Mouse (Mus musculus) CH12.LX (cell line): Measurements from ENCODE around the gene Gm45717. TPM values are rescaled to one million over a fixed set of nuclear protein-coding genes. Genes with fewer than 3 reads are reported as not detected.

ENCODE experiments used
- DNase-seq: peaks from one replicate; pipeline ENCODE4 v3.0.0-alpha.2; 2013; ENCODE audit errors: extremely low read depth
- H3K27ac ChIP-seq: 2 replicates; pipeline ENCODE4 v1.5.1; 2012; ENCODE audit warnings: low read depth, mild to moderate bottlenecking, control low read depth, moderate library complexity; ENCODE audit not compliant: insufficient read depth
- H3K27me3 ChIP-seq: replicated peaks from 2 replicates; pipeline ENCODE3; 2012; ENCODE audit warnings: inconsistent platforms
- H3K36me3 ChIP-seq, 2 experiments: replicated peaks in 1 of 2; 2 replicates each; pipeline versions ENCODE3 to v1.6.1; 2012; ENCODE audit warnings: inconsistent platforms in 1 of 2, low read length in 1 of 2, mild to moderate bottlenecking in 1 of 2, mixed read lengths in 1 of 2, moderate library complexity in 1 of 2; ENCODE audit not compliant: control insufficient read depth in 1 of 2, insufficient read depth in 1 of 2
- H3K4me1 ChIP-seq, 2 experiments: 2 replicates each; pipeline ENCODE4 v1.6.1; 2012; ENCODE audit warnings: inconsistent platforms in 1 of 2, moderate library complexity in 1 of 2; ENCODE audit not compliant: insufficient read depth in 2 of 2, control insufficient read depth in 1 of 2
- H3K4me2 ChIP-seq: 2 replicates; pipeline ENCODE4 v1.6.1; 2012; ENCODE audit warnings: low read depth, mild to moderate bottlenecking, control low read depth; ENCODE audit not compliant: poor library complexity, insufficient read depth, severe bottlenecking
- H3K4me3 ChIP-seq, 3 experiments: fragments of 150-350 bp in 1 of 3; sonication (generic) in 1 of 3; replicated peaks in 1 of 3; 2 replicates each; pipeline versions ENCODE3 to v1.5.1; 2011 to 2012; ENCODE audit warnings: low read depth in 2 of 3, low read length in 2 of 3, mild to moderate bottlenecking in 2 of 3, moderate library complexity in 2 of 3, control low read depth in 1 of 3, improper control_type of control experiment in 1 of 3, inconsistent platforms in 1 of 3, mixed read lengths in 1 of 3; ENCODE audit not compliant: poor library complexity in 1 of 3
- H3K79me2 ChIP-seq: replicated peaks from 2 replicates; pipeline ENCODE4 v1.6.1; 2012; ENCODE audit warnings: mild to moderate bottlenecking, moderate library complexity; ENCODE audit not compliant: control insufficient read depth, poor library complexity, insufficient read depth, severe bottlenecking; ENCODE audit errors: extremely low read depth
- H3K9ac ChIP-seq: 2 replicates; pipeline ENCODE4 v1.6.1; 2012; ENCODE audit warnings: low read depth, mild to moderate bottlenecking, control low read depth, moderate library complexity; ENCODE audit not compliant: insufficient read depth
- H3K9me3 ChIP-seq: replicated peaks from 2 replicates; pipeline ENCODE3; 2012; ENCODE audit warnings: low read length, inconsistent platforms, mixed read lengths
- CHD2 ChIP-seq: IDR thresholded peaks from 2 replicates; pipeline ENCODE4 v1.6.1; 2011; ENCODE audit warnings: low read length, improper control_type of control experiment
- CTCF ChIP-seq, 2 experiments: IDR thresholded peaks in 1 of 2; conservative IDR thresholded peaks in 1 of 2; 2 replicates each; pipeline ENCODE4 v1.5.1; 2011 to 2012; ENCODE audit warnings: low read depth in 2 of 2, low read length in 2 of 2, improper control_type of control experiment in 1 of 2, inconsistent platforms in 1 of 2, mild to moderate bottlenecking in 1 of 2, moderate library complexity in 1 of 2
- ETS1 ChIP-seq: conservative IDR thresholded peaks from 2 replicates; pipeline ENCODE4 v1.6.1; 2012; ENCODE audit warnings: low read depth, mild to moderate bottlenecking, inconsistent platforms, low read length, improper control_type of control experiment, moderate library complexity
- HCFC1 ChIP-seq: IDR thresholded peaks from 2 replicates; pipeline ENCODE4 v1.6.1; 2012; ENCODE audit warnings: low read depth, mild to moderate bottlenecking, inconsistent platforms, low read length, improper control_type of control experiment
- IRF4 ChIP-seq: IDR thresholded peaks from 2 replicates; pipeline ENCODE4 v1.6.1; 2014; ENCODE audit warnings: low read depth, mild to moderate bottlenecking, inconsistent platforms, low read length, improper control_type of control experiment
- KAT2A ChIP-seq: IDR thresholded peaks from 2 replicates; pipeline ENCODE4 v1.6.1; 2012; ENCODE audit warnings: low read length, improper control_type of control experiment, inconsistent platforms; ENCODE audit not compliant: insufficient replicate concordance
- MAFK ChIP-seq: IDR thresholded peaks from 2 replicates; pipeline ENCODE4 v1.6.1; 2011; ENCODE audit warnings: low read length, improper control_type of control experiment; ENCODE audit not compliant: insufficient replicate concordance
- MAX ChIP-seq: IDR thresholded peaks from 2 replicates; pipeline ENCODE4 v1.6.1; 2011; ENCODE audit warnings: low read length, improper control_type of control experiment
- MAZ ChIP-seq: IDR thresholded peaks from 2 replicates; pipeline ENCODE4 v1.6.1; 2012; ENCODE audit warnings: low read depth, mild to moderate bottlenecking, inconsistent platforms, low read length, improper control_type of control experiment, moderate library complexity
- MEF2A ChIP-seq: IDR thresholded peaks from 2 replicates; pipeline ENCODE4 v1.6.1; 2014; ENCODE audit warnings: low read depth, mild to moderate bottlenecking, inconsistent platforms, low read length, improper control_type of control experiment, borderline replicate concordance
- MXI1 ChIP-seq: IDR thresholded peaks from 2 replicates; pipeline ENCODE4 v1.6.1; 2011; ENCODE audit warnings: mild to moderate bottlenecking, low read depth, low read length, improper control_type of control experiment
- MYC ChIP-seq: IDR thresholded peaks from 2 replicates; pipeline ENCODE4 v1.6.1; 2011; ENCODE audit warnings: low read depth, mild to moderate bottlenecking, improper control_type of control experiment, low read length
- NRF1 ChIP-seq: IDR thresholded peaks from 2 replicates; pipeline ENCODE4 v1.6.1; 2014; ENCODE audit warnings: low read depth, mild to moderate bottlenecking, inconsistent platforms, low read length, improper control_type of control experiment, moderate library complexity
- PAX5 ChIP-seq: IDR thresholded peaks from 2 replicates; pipeline ENCODE4 v1.6.1; 2012; ENCODE audit warnings: low read length, inconsistent platforms, mixed read lengths
- POLR2A ChIP-seq: IDR thresholded peaks from 2 replicates; pipeline ENCODE4 v1.6.1; 2011; ENCODE audit warnings: low read depth, mild to moderate bottlenecking, improper control_type of control experiment, low read length
- RAD21 ChIP-seq: IDR thresholded peaks from 2 replicates; pipeline ENCODE4 v1.6.1; 2011; ENCODE audit warnings: low read depth, mild to moderate bottlenecking, low read length, improper control_type of control experiment, moderate library complexity
- RCOR1 ChIP-seq: conservative IDR thresholded peaks from 2 replicates; pipeline ENCODE4 v1.6.1; 2012; ENCODE audit warnings: low read depth, mild to moderate bottlenecking, inconsistent platforms, low read length, improper control_type of control experiment
- SIN3A ChIP-seq: IDR thresholded peaks from 2 replicates; pipeline ENCODE4 v1.6.1; 2012; ENCODE audit warnings: low read length, improper control_type of control experiment, inconsistent platforms
- SMC3 ChIP-seq: IDR thresholded peaks from 2 replicates; pipeline ENCODE4 v1.6.1; 2011; ENCODE audit warnings: low read depth, low read length, improper control_type of control experiment
- TCF12 ChIP-seq: IDR thresholded peaks from 2 replicates; pipeline ENCODE4 v1.6.1; 2014; ENCODE audit warnings: low read depth, mild to moderate bottlenecking, inconsistent platforms, low read length, improper control_type of control experiment
- UBTF ChIP-seq: IDR thresholded peaks from 2 replicates; pipeline ENCODE4 v1.6.1; 2012; ENCODE audit warnings: low read depth, mild to moderate bottlenecking, inconsistent platforms, low read length, improper control_type of control experiment, moderate library complexity
- USF1 ChIP-seq: IDR thresholded peaks from 2 replicates; pipeline ENCODE4 v1.6.1; 2014; ENCODE audit warnings: low read depth, mild to moderate bottlenecking, inconsistent platforms, low read length, improper control_type of control experiment
- USF2 ChIP-seq: conservative IDR thresholded peaks from 2 replicates; pipeline ENCODE4 v1.6.1; 2011; ENCODE audit warnings: low read depth, low read length, improper control_type of control experiment
- ZC3H11A ChIP-seq: IDR thresholded peaks from 2 replicates; pipeline ENCODE4 v1.6.1; 2012; ENCODE audit warnings: low read depth, mild to moderate bottlenecking, inconsistent platforms, low read length, improper control_type of control experiment
- ZKSCAN1 ChIP-seq: IDR thresholded peaks from 2 replicates; pipeline ENCODE4 v1.6.1; 2012; ENCODE audit warnings: low read depth, inconsistent platforms, low read length, improper control_type of control experiment, borderline replicate concordance
- ZMIZ1 ChIP-seq: IDR thresholded peaks from 2 replicates; pipeline ENCODE4 v1.6.1; 2012; ENCODE audit warnings: low read depth, mild to moderate bottlenecking, inconsistent platforms, low read length, improper control_type of control experiment
- ZNF384 ChIP-seq: IDR thresholded peaks from 2 replicates; pipeline ENCODE4 v1.6.1; 2012; ENCODE audit warnings: low read depth, low read length, improper control_type of control experiment, inconsistent platforms
- dilution Hi-C: fragments of 300-500 bp; cut with MboI; formaldehyde crosslinking; loops from 2 replicates; pipeline ENCODE4 v1.14.3; 2020; ENCODE audit warnings: low sequenced_read_pairs; ENCODE audit not compliant: extremely low pct_unique_long_range_greater_than_20kb, extremely low pct_ligation_motif_present
- in situ Hi-C: fragments of 300-500 bp; cut with MboI; formaldehyde crosslinking; loops from 3 replicates; pipeline ENCODE4 v1.14.3; 2019; ENCODE audit warnings: low sequenced_read_pairs, low pct_ligation_motif_present, low pct_unique_long_range_greater_than_20kb, mixed read lengths
- polyA plus RNA-seq: library from polyadenylated mRNA; unstranded; fragments of >175 nt; gene quantifications from 2 replicates; pipeline ENCODE4 v1.2.1, GENCODE M21; 2012; ENCODE audit warnings: low read depth; ENCODE audit not compliant: insufficient read length
- total RNA-seq, 2 experiments: library from RNA; depleted of rRNA; stranded (reverse); fragments of 300-350 nt in 1 of 2; fragments of >200 nt in 1 of 2; gene quantifications; 2 replicates each; pipeline ENCODE4 v1.2.3; 2012 to 2014

Gene Gm45717
- total and polyA plus RNA-seq, 3 experiments = not detected

GRCm38 (mm10) chr7:140902036-140902875, 53.5 kb downstream of the Gm45717 start:
- dilution Hi-C loops (no loop called here), in situ Hi-C loops (loop anchor here (5.0 kb wide), 1 partner anchor 60 kb away; no protein-coding TSS in a partner anchor)
- H3K9me3 ChIP-seq = no peaks in the 10 kb centered on the region
- H3K4me2 ChIP-seq = no peak overlapping the region
- H3K9ac ChIP-seq = no peak overlapping the region
- DNase-seq = no peak
- H3K36me3 ChIP-seq = peaks cover 19 to 41% of the 10 kb centered on the region in 2 experiments
- peaks cover 0 to 2% of the 10 kb centered on the region in 2 experiments; a peak in 1 of 4 replicates for H3K4me1 ChIP-seq
- H3K27me3 ChIP-seq = peaks cover 5% of the 10 kb centered on the region
- no peak overlapping the region for H3K27ac ChIP-seq
- H3K79me2 ChIP-seq = no peaks in the 10 kb centered on the region
- H3K4me3 ChIP-seq = no peak overlapping the region
- no peak for TF ChIP-seq ZMIZ1
- TF ChIP-seq MAZ = no peak
- TF ChIP-seq MAX = no peak
- TF ChIP-seq RAD21 = no peak
- no peak for TF ChIP-seq CTCF (conservative IDR thresholded peaks at IDR 0.05 in 1 of 2, IDR thresholded peaks at IDR 0.05 in 1 of 2; ENCODE audit: low read depth in 2 of 2, low read length in 2 of 2)
- no peak for TF ChIP-seq MEF2A
- TF ChIP-seq RCOR1 = no peak
- TF ChIP-seq HCFC1 = no peak
- no peak for TF ChIP-seq ZC3H11A
- TF ChIP-seq POLR2A = no peak
- no peak for TF ChIP-seq SMC3
- TF ChIP-seq NRF1 = no peak
- no peak for TF ChIP-seq ETS1

GRCm38 (mm10) chr7:140900220-140900619, 55.5 kb downstream of the Gm45717 start, which contains the start of gene Cox8b:
Gene Cox8b (minus strand): TSS chr7:140900446.
- H3K4me2 ChIP-seq = no peak within 1 kb of the TSS
- no peak for DNase-seq
- no peak within 1 kb of the TSS for H3K4me3 ChIP-seq
- in situ Hi-C loops (loop anchor here (5.0 kb wide), 1 partner anchor 58 kb away; no protein-coding TSS in a partner anchor), dilution Hi-C loops (no loop called here)
- no peak within 1 kb of the TSS for H3K27ac ChIP-seq
- H3K36me3 ChIP-seq = peaks cover 27 to 59% of the 10 kb centered on the region in 2 experiments
- no peak for TF ChIP-seq TCF12
- no peak for TF ChIP-seq KAT2A
- no peak for TF ChIP-seq POLR2A
- no peak for TF ChIP-seq MYC
- TF ChIP-seq ZKSCAN1 = no peak
- TF ChIP-seq SMC3 = no peak
- TF ChIP-seq CHD2 = no peak
- no peak for TF ChIP-seq USF2
- no peak for TF ChIP-seq MAFK
- TF ChIP-seq RCOR1 = no peak
- TF ChIP-seq MXI1 = no peak
- no peak for TF ChIP-seq UBTF
- TF ChIP-seq USF1 = no peak
- no peak for TF ChIP-seq ZC3H11A
- no peak for TF ChIP-seq MEF2A
- TF ChIP-seq PAX5 = no peak
- TF ChIP-seq IRF4 = no peak
- TF ChIP-seq SIN3A = no peak
- TF ChIP-seq ZNF384 = no peak
- no peaks in the 10 kb centered on the region for H3K9me3 ChIP-seq
- no peak within 1 kb of the TSS for H3K9ac ChIP-seq
- H3K27me3 ChIP-seq = no peaks in the 10 kb centered on the region
- no peaks in the 10 kb centered on the region for H3K79me2 ChIP-seq
- H3K4me1 ChIP-seq = no peaks in the 10 kb centered on the region
